Mouse (Mus musculus) limb, embryonic 11.5 days (tissue): ENCODE measurements around the gene Sept4. TPM values are rescaled to one million over a fixed set of nuclear protein-coding genes. Genes with fewer than 3 reads are reported as not detected.

ENCODE experiments used
- ATAC-seq: fragments of 200-750 bp; cut with Nextera tagmentation; 2 replicates; pipeline ENCODE4 v1.8.0; 2017; ENCODE audit warnings: low read depth; ENCODE audit not compliant: insufficient number of reproducible peaks, low FRiP score, low TSS enrichment
- DNase-seq: peaks from one replicate; pipeline ENCODE4 v3.0.0-alpha.2; 2015; ENCODE audit warnings: low spot score
- H3K27ac ChIP-seq: fragments of 300-500 bp; sonication (generic); replicated peaks from 2 replicates; pipeline ENCODE4 v1.5.1; 2014; ENCODE audit warnings: low read depth, mild to moderate bottlenecking, low read length
- H3K27me3 ChIP-seq: fragments of 300-500 bp; sonication (generic); 2 replicates; pipeline ENCODE4 v1.6.1; 2014; ENCODE audit warnings: mild to moderate bottlenecking, low read length, mixed read lengths; ENCODE audit not compliant: control insufficient read depth, insufficient read depth
- H3K36me3 ChIP-seq: fragments of 300-500 bp; sonication (generic); 2 replicates; pipeline ENCODE4 v1.6.1; 2014; ENCODE audit warnings: mild to moderate bottlenecking, low read length, moderate library complexity, mixed read lengths; ENCODE audit not compliant: control insufficient read depth, insufficient read depth
- H3K4me1 ChIP-seq: fragments of 300-500 bp; sonication (generic); 2 replicates; pipeline ENCODE4 v1.6.1; 2014; ENCODE audit warnings: low read length, mixed read lengths; ENCODE audit not compliant: control insufficient read depth, insufficient read depth
- H3K4me2 ChIP-seq: fragments of 300-500 bp; sonication (generic); 2 replicates; pipeline ENCODE4 v1.6.1; 2014; ENCODE audit warnings: low read depth, mild to moderate bottlenecking, moderate library complexity; ENCODE audit not compliant: severe bottlenecking
- H3K4me3 ChIP-seq: fragments of 300-500 bp; sonication (generic); 2 replicates; pipeline ENCODE4 v1.5.1; 2014; ENCODE audit warnings: low read depth, low read length
- H3K9ac ChIP-seq: fragments of 300-500 bp; sonication (generic); 2 replicates; pipeline ENCODE4 v1.6.1; 2014; ENCODE audit warnings: mild to moderate bottlenecking, low read length
- H3K9me3 ChIP-seq: fragments of 300-500 bp; sonication (generic); 2 replicates; pipeline ENCODE4 v1.6.1; 2016; ENCODE audit warnings: low read length; ENCODE audit not compliant: control insufficient read depth
- WGBS: fragments of 180-500 bp; shearing (Covaris S2); extraction: QIAGEN DNeasy Blood & Tissue Kit; methylation state at CpG from one replicate; pipeline ENCODE4 v1.1.7; 2014; 5-methylcytosine and 5-hydroxymethylcytosine counted together
- polyA plus RNA-seq: library from polyadenylated mRNA; unstranded; fragments of >200 nt; fragmentation: Nextera tagmentation; extraction: Ambion mirVana; gene quantifications from 2 replicates; pipeline ENCODE4 v1.2.1, GENCODE M21; 2014

The Sept4 gene
- polyA plus RNA-seq, 1 experiment from 2014 or later, result 5.3 TPM

GRCm38 (mm10) chr11:87542906-87543305 lies 25.8 kb upstream of the Sept4 start:
- 53% methylated on average over 3 of the region's 3 CpGs for WGBS
- ATAC-seq (no peak), DNase-seq (no peak)
- no peaks in the 10 kb centered on the region for H3K36me3 ChIP-seq
- no peak overlapping the region for H3K27ac ChIP-seq
- no peaks in the 10 kb centered on the region for H3K4me1 ChIP-seq
- H3K9ac ChIP-seq, result no peak overlapping the region
- H3K27me3 ChIP-seq, result no peaks in the 10 kb centered on the region
- H3K4me3 ChIP-seq, result no peak overlapping the region
- H3K4me2 ChIP-seq, result no peak overlapping the region
- H3K9me3 ChIP-seq, result no peaks in the 10 kb centered on the region

- Histone ChIP-seq H3K4me2 (no peak overlapping the region), H3K9me3 (no peaks in the 10 kb centered on the region), H3K4me3 (no peak overlapping the region), H3K27me3 (no peaks in the 10 kb centered on the region), H3K27ac (no peak overlapping the region), H3K36me3 (no peaks in the 10 kb centered on the region), H3K4me1 (no peaks in the 10 kb centered on the region), H3K9ac (no peak overlapping the region)
- 81% methylated on average over 4 of the region's 4 CpGs for WGBS
- DNase-seq (no peak), ATAC-seq (no peak)
These were observed 15.4 kb upstream of the Sept4 start for GRCm38 (mm10) chr11:87553342-87553741.

- no peak overlapping the region for H3K9ac ChIP-seq
- ATAC-seq (no peak), DNase-seq (no peak)
- H3K9me3 ChIP-seq, result no peaks in the 10 kb centered on the region
- H3K36me3 ChIP-seq, result no peaks in the 10 kb centered on the region
- H3K4me1 ChIP-seq, result no peaks in the 10 kb centered on the region
- no peak overlapping the region for H3K4me2 ChIP-seq
- no peak overlapping the region for H3K27ac ChIP-seq
- H3K27me3 ChIP-seq, result no peaks in the 10 kb centered on the region
- 80% methylated on average over 5 of the region's 5 CpGs for WGBS
- H3K4me3 ChIP-seq, result no peak overlapping the region
These were observed 14.3 kb upstream of the Sept4 start for GRCm38 (mm10) chr11:87554386-87554785.

GRCm38 (mm10) chr11:87555106-87555703 lies 13.5 kb upstream of the Sept4 start:
- Histone ChIP-seq H3K36me3 (no peaks in the 10 kb centered on the region), H3K27me3 (no peaks in the 10 kb centered on the region), H3K27ac (no peak overlapping the region), H3K4me3 (no peak overlapping the region), H3K4me1 (no peaks in the 10 kb centered on the region), H3K9ac (no peak overlapping the region), H3K4me2 (no peak overlapping the region), H3K9me3 (no peaks in the 10 kb centered on the region)
- WGBS, result 86% methylated on average over 2 of the region's 2 CpGs
- DNase-seq, result no peak
- ATAC-seq, result no peak

GRCm38 (mm10) chr11:87561208-87561607 lies 7.5 kb upstream of the Sept4 start:
- DNase-seq (no peak), ATAC-seq (no peak)
- H3K27ac ChIP-seq, result no peak overlapping the region
- H3K9ac ChIP-seq, result no peak overlapping the region
- no peaks in the 10 kb centered on the region for H3K9me3 ChIP-seq
- H3K36me3 ChIP-seq, result no peaks in the 10 kb centered on the region
- H3K4me1 ChIP-seq, result no peaks in the 10 kb centered on the region
- no peak overlapping the region for H3K4me2 ChIP-seq
- no peaks in the 10 kb centered on the region for H3K27me3 ChIP-seq
- no peak overlapping the region for H3K4me3 ChIP-seq
- 82% methylated on average over 6 of the region's 6 CpGs for WGBS

- no peaks in the 10 kb centered on the region for H3K9me3 ChIP-seq
- ATAC-seq (no peak), DNase-seq (no peak)
- WGBS, result 81% methylated on average over 3 of the region's 3 CpGs
- no peaks in the 10 kb centered on the region for H3K27me3 ChIP-seq
- no peak within 1 kb of the TSS for H3K4me2 ChIP-seq
- H3K36me3 ChIP-seq, result no peaks in the 10 kb centered on the region
- no peak within 1 kb of the TSS for H3K27ac ChIP-seq
- no peak within 1 kb of the TSS for H3K4me3 ChIP-seq
- H3K4me1 ChIP-seq, result no peaks in the 10 kb centered on the region
- H3K9ac ChIP-seq, result no peak within 1 kb of the TSS
These were observed 2.2 kb upstream of the Sept4 start, which contains the start of gene Gm11492 for GRCm38 (mm10) chr11:87566501-87566900. Gm11492 (plus strand) TSS chr11:87566653.

GRCm38 (mm10) chr11:87570743-87571142 lies 2.0 kb downstream of the Sept4 start:
- ATAC-seq, result no peak
- H3K4me3 ChIP-seq, result no peak overlapping the region
- no peaks in the 10 kb centered on the region for H3K9me3 ChIP-seq
- H3K4me2 ChIP-seq, result no peak overlapping the region
- no peak overlapping the region for H3K27ac ChIP-seq
- no peaks in the 10 kb centered on the region for H3K27me3 ChIP-seq
- 80% methylated on average over 5 of the region's 5 CpGs for WGBS
- H3K9ac ChIP-seq, result no peak overlapping the region
- no peak for DNase-seq
- H3K36me3 ChIP-seq, result no peaks in the 10 kb centered on the region
- H3K4me1 ChIP-seq, result no peaks in the 10 kb centered on the region

GRCm38 (mm10) chr11:87571361-87571950 lies 2.8 kb downstream of the Sept4 start:
- Histone ChIP-seq H3K4me3 (no peak overlapping the region), H3K9me3 (no peaks in the 10 kb centered on the region), H3K9ac (no peak overlapping the region), H3K36me3 (no peaks in the 10 kb centered on the region), H3K4me1 (no peaks in the 10 kb centered on the region), H3K27ac (no peak overlapping the region), H3K27me3 (no peaks in the 10 kb centered on the region), H3K4me2 (no peak overlapping the region)
- no peak for ATAC-seq
- 100% methylated on average over 1 of the region's 1 CpGs for WGBS
- DNase-seq, result no peak

GRCm38 (mm10) chr11:87573751-87574150 lies 5.0 kb downstream of the Sept4 start:
- Histone ChIP-seq H3K9ac (no peak overlapping the region), H3K27me3 (no peaks in the 10 kb centered on the region), H3K4me2 (no peak overlapping the region), H3K4me3 (no peak overlapping the region), H3K4me1 (peaks cover 12% of the 10 kb centered on the region; the same call in 1 of the 2 replicates), H3K27ac (no peak overlapping the region), H3K9me3 (no peaks in the 10 kb centered on the region), H3K36me3 (no peaks in the 10 kb centered on the region)
- WGBS, result 86% methylated on average over 7 of the region's 7 CpGs
- DNase-seq (no peak), ATAC-seq (no peak)
